Mouse (Mus musculus): ENCODE data around the gene Tmem238.

DNA sequence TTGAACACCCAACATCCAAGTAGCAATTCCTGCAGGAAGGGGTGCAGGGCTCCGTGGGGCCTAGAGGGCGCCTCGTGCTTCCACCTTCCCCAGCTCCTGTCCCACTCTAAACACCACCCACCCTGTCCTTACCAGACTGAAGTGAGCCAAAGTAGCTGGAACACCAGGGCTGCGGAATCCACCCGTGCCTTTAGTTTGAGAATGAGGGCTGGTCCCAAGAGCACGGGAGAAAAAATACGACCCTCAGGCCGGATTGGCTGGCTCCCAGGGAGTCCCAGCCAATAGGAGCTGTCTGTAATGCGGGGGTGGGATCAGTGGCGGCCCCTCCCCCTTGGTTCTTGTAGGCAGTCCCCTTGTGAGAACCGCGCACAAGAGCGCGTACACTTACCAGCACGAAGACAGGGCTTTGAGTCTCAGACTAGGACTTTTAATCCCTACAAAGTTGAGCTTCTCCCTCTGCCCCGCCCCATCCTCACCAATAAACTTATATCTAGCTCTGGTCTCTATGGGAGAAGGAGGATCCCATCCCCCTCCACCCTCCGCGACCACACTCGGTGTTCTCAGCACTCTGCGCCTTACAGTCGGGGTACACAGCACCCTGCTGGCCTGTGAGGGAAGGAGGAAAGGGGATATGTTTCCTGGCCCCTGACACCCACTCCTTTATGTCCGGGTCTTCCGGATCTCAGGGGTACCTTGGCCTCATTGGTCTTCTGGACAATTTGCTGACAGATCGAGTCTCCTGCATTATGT is 36.5 kb downstream of the Tmem238 start, which contains the start of gene Cox6b2:
- TF ChIP-seq EP300 (IDR thresholded peaks at IDR 0.05; ENCODE audit: low read length) (no peak), CTCF (conservative IDR thresholded peaks at IDR 0.05 in 1 of 2, IDR thresholded peaks at IDR 0.05 in 1 of 2; ENCODE audit: low read depth in 2 of 2, low read length in 2 of 2) (no peak), POLR2A (IDR thresholded peaks at IDR 0.05; ENCODE audit: low read depth, low read length) (no peak), KAT2A (IDR thresholded peaks at IDR 0.05; ENCODE audit: insufficient replicate concordance, low read length) (no peak), CHD2 (IDR thresholded peaks at IDR 0.05; ENCODE audit: low read length) (no peak), POLR2AphosphoS2 (IDR thresholded peaks at IDR 0.05; ENCODE audit: low read depth, low read length) (no peak), ETS1 (conservative IDR thresholded peaks at IDR 0.05; ENCODE audit: low read depth, low read length) (no peak), MAX (IDR thresholded peaks at IDR 0.05; ENCODE audit: low read length) (no peak), HCFC1 (IDR thresholded peaks at IDR 0.05; ENCODE audit: low read depth, low read length) (no peak), TBP (conservative IDR thresholded peaks at IDR 0.05; ENCODE audit: low read depth, low read length) (no peak)

All from CH12.LX (cell line).